Mouse (Mus musculus) heart, adult 2 months (tissue): ENCODE data around the gene Ptpn11.

ENCODE experiments used
- CTCF ChIP-seq: fragments of 200-600 bp; IDR thresholded peaks from 2 replicates; pipeline ENCODE4 v1.8.1; 2022; ENCODE audit warnings: antibody characterized with exemption, mild to moderate bottlenecking, moderate library complexity
- EP300 ChIP-seq: fragments of 200-500 bp; IDR thresholded peaks from 2 replicates; pipeline ENCODE4 v1.6.1; 2011; ENCODE audit warnings: low read depth, low read length, control low read depth; ENCODE audit not compliant: insufficient read depth
- POLR2A ChIP-seq: fragments of 200-500 bp; IDR thresholded peaks from 2 replicates; pipeline ENCODE4 v1.6.1; 2011; ENCODE audit warnings: mild to moderate bottlenecking, low read depth, low read length, control low read depth; ENCODE audit not compliant: insufficient read depth

DNA sequence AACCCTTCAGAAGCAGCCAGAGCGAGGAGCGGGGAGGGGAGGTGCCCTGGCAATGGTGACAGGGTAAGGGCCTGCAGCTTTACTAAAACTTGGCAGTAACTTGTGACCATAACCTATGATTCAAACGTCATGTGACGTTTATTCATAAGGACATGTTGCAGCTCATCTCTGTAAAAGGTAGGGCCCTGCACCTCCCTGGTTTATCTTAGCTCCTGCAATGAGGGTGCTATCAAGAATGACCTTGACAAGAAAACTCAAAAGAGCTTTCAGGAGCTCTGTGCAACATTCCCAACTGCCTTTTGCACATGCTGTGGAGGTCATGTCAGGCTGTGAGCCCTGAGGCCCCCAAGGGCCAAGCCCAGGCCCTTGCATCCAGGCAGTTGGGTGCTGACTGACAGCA, 35.1 kb downstream of the Ptpn11 start:
- TF ChIP-seq CTCF (no peak), POLR2A (no peak), EP300 (no peak)
